Mouse (Mus musculus) frontal cortex, postnatal 25 days (tissue): ENCODE measurements around the gene Gm13539.

ENCODE experiments used
- DNase-seq, 2 experiments: peaks; one replicate each; pipeline ENCODE4 v3.0.0; 2022; ENCODE audit warnings: low spot score in 2 of 2

Gm13539 gene

DNA sequence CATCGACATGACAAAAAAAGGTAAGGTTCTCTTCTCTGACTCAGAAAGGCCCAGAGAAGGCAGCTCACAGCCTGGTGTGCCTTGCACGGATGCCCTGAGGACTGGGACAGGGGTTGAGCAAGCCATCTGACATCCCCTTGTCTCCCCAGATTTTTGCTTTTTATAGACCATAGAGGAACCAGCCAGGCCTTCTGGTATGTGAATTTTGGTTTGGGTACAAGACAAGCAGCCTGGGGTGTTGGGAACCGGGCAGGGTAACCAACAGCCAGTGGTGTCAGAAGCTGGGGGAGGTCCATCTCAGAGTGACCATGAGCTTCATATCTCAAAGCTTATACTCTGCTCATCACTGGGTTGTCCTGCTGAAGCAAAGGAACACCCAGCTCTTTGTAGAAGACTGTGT lies 42.7 kb downstream of the Gm13539 start:
- no peak for DNase-seq

- DNase-seq = no peak
Measured at GRCm38 (mm10) chr2:25828344-25828947, 46.4 kb downstream of the Gm13539 start.

GRCm38 (mm10) chr2:25830786-25831185 lies 48.7 kb downstream of the Gm13539 start:
- DNase-seq = no peak

- peak; percentile 83 to 88 for DNase-seq
Measured at GRCm38 (mm10) chr2:25836291-25836690, 54.2 kb downstream of the Gm13539 start.
